Mouse (Mus musculus): ENCODE measurements around the gene Saxo1.

The Saxo1 gene

DNA sequence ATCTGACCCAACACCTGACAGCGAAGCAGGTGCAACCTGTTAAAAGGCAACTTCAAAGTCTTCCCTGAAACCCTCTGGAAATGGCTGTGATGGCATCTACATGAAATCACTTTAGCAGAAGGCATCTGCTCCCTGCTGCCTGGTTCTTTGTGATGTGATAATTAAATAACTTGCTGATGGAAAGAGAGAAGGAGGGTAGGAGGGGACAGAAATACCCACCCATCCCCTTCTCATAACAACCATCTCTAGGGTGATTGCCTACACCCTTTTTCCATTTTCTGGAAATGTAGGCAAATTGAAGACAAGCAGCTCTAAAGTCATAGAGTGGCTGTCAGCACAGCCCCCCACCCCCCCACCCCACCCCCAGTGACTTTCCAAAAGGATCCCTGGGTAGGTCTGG, 33.6 kb downstream of the Saxo1 start:
- DNase-seq = no peak

DNA sequence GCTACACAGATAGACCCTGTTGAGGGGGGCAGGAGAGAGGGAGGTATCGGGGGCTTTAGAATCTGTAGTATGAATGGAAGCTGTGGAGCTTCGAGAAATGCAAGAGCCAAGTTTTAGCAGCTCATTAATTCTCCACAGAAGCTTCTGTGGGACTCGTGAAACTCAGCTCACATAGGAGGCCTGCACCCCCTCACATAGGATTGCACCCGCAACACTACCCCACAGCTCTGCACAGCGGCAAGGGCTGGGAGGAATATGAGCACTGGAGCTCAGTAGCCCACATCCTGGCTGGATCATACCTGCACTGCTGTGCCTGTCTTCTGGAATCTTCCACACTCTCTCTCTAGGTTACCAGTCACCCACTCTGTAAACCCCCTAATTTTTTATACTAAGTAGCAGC, 34.4 kb downstream of the Saxo1 start:
- DNase-seq = no peak

DNA sequence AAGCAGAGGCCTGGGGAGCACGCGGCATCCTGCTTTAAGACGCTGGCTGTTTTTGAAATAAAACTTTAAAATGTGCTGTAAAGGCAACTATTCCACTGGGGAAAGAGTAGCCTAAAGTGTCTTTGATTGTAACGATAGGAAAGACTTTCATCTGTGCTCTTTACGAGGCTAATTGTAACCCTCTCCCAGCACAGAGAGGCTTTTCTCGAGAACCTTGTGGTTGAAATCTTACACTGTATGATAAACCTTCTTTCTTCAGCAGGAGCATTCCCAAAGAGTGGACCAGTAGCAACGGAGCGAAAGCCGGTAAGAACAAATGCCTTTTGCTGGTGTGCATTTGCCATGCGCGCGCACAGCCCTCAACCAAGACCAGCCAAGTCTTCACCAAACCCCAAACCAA, 37.4 kb downstream of the Saxo1 start:
- DNase-seq = no peak

DNA sequence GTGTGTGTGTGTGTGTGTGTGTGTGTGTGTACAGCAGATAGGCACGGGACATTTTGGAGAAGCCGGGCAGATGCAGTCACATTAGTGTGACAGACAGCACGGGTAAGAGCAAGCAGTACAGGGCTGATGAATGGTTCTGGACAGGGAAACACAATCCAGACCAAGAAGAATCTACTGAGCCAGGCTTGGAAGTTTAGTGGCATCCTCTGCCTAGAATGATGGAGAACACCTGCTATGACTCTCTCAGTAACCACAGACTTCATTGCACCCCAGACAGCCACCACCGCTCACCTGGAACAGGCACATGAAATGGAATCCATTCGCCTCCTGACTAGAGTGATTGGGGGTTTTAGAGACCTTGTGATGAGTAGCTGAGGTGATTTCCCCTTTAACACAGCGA, 38.2 kb downstream of the Saxo1 start:
- DNase-seq = no peak

DNA sequence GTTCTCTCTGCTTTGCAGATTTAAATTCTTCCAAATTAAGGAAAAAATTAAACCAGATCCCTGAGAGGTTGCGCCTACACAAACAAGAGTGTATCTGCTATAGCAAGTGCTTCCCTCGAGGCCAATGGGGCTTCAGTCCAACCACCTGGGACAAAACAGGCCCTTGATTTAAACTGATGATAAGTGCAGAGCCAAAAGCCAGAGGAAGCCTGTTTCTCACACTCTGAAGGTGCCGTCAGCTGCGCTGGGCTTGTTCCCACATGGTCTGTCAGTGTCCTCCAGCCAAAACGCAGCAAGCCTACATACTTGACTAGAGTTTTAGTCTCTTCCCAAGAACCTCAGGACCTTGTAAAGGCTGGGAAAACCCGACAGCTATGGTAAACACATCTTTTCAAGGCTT, 53.5 kb downstream of the Saxo1 start:
- DNase-seq = no peak

DNA sequence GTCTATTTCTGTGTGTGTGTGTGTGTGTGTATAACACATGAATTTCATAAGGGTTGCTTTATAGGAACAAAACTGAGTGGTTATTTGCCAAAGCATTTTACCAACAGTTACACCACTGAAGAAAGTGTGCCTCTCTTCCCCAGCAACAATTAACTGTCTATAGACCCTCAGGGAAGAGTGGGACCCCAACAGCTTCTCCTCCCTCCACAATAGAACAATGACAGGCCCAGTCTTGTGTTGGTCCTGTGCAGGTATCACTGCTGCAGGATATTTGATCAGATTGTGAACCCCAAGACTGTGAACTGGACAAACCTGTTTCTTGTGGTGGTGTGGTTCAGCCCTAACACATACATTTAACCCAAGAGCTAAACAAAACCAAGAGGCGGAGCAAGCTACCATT, 58.6 kb downstream of the Saxo1 start:
- DNase-seq = no peak

DNA sequence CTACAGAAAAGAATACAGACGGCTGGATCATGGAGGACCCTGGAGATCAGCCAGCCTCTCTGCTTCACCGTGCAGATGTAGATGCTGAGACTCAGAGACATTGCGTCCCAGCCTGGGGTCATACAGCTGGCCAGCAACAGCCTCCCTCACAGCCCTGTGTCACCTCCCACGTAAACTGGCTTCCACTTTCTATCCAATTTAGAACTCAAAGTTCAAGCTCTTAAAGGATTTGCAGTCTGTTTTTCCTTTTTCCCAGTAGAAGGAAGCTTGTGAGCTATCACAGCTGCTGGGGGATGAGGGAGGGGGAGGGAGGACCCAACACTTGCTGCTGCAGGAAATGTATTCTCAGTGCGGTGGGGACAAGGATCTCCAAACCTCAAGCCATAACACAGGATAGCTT, 59.4 kb downstream of the Saxo1 start:
- peak; percentile 84 for DNase-seq

DNA sequence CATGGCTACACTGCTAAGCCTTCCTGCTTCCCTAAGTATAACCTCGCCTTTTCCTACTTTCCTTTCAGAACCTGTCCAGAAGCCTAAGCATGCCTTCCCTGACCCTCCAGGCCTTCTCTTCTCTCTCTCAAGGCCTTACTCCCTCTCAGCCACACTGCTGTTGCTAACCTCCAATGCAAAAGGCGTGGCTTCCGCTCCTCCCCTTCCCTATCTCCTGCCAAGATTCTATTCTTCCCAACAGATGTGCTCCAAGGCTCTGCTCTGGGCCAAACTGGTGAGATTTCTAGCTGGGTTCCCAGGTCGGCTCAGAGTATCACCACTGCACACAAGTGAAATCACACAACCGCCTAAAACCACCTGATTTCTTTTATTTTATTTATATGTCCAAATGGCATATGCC, 69.0 kb downstream of the Saxo1 start:
- DNase-seq = peak; percentile 21

DNA sequence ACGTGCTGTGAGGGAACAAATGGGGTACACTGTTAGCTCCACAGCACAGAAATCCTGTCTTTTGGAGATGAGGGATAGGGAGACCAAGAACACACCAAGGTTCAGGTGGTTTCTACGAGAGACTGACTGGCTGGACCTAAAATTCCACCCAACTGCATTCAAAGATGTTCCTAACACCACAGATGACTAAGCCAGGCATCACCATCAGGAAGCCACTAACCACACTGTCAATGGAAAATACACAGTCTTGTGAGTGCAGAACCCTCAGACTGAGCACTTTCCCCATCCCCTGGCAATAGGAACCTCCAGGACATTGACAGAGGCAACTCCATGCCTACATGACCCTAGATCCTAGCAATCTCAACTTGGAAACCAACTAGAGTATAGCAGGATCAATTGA, 71.2 kb downstream of the Saxo1 start:
- DNase-seq = no peak

DNA sequence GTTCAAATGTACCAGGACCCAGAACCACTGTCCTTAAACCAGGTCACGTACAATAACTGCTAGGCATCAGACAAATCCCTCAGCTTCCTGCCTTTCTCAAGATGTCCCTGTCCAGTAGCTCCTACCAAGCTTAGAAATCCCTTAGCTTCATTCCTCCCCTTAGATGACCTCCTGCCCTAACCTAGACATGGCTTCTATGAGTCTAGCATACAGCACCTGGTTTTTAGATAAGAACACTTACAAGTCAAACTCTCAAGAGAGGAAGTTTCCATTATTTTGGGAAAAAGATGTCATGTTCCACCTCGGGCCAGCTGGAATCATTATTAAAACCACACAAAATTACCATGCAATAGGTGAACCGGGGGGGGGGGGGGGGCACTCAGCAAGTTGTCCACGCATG, 71.6 kb downstream of the Saxo1 start:
- no peak for DNase-seq

DNA sequence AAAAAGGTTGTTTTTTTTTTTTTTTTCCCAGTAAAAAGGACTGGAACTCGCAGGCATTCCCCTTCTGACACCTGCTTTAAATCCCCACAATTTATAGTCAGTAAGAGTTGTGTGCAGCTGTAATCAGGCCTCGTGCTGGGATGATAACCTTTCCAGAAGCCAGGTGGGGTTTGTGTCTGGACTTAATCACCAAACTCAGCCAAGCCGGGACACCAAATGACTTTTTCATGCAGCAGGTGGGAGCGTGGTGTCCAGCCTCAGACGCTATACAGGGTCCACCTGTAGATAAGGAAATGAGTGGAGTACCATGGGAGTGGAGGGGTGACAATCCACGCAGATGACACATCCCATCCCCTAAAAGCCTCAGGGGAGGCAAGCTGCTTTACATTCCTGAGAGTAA, 73.1 kb downstream of the Saxo1 start:
- no peak for DNase-seq

DNA sequence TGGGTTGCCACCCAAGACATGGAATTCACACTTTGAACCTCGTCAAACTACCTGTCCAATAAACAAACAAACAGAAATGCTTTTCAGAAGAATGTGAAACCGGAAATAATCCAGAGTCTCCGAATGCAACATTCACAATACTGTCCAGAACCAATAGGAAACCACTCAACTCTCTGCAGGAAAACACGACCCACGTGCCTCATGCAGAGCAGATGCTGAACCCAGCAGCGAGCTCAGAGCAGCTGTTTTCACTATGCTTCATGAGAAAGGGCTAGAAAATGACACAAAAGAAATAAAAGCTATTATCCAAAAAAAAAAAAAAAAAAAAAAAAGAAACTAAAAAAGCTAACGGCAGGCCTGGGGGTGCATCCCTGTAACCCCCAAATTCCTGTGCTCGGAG, 74.4 kb downstream of the Saxo1 start:
- peak; percentile 32 for DNase-seq

DNA sequence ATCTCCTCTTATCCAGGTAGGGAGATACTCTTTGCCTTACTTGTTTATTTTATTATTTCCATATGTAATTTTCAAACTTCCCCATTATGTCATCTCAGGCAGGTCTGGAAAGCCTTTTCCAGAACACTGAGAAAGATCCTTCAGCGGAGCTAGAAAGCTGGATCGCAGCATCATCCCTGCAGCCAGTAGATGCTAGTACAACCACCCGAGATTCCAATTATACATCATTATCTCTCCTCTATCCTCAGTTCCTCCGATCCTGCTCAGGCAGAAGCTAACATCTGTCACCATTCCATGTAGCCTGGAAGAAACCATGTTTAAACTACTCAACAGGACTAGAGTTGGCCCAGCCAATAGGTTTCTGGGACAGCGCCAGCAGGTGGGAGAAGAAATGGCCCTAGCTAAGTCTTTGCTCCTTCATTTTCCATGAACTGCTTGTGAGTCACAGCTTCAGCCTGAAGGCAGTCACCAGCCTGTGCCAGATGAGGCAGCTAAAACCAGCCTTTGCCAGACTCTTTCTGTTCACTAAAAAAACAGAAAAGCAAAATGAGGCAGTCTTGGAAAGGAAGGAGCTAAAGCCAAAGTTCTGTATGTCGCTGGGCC, 75.0 kb downstream of the Saxo1 start:
- no peak for DNase-seq

DNA sequence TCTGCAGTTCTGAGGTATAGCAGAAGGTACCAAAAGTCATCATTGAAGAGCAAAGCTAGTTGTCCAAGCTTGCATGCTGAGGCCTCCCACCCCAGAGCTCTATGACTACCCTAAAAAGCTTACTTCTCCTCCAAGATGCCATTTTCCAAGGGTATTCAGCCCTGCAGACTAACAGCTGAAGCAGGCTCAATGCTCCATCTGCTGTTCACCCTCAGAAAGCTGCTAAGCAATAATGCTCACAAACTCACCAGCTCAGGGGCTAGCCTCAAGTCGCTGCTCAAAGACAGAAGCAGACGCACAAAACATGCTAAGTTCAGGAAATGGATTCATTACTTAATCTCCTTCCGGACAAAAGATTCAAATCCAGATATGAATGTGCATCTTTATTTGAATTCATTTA, 77.2 kb downstream of the Saxo1 start:
- peak; percentile 22 for DNase-seq

DNA sequence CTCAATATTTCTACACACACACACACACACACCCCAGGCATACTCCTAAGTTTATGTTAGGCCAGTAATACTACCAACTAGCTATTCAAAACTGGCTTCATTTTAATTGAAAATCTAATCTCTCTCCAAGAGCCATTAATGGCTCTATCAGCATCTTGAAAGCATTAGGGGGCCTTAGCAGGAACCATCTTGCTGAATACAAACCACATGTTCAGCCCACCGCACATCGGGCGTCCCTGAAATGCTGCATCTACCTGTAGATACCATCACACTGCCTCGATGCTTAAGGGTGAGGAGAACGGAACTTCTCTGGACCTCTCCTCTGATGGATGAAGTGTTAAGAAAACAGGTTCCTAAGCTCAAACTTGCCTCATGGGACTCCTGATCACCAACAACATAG, 93.3 kb downstream of the Saxo1 start:
- DNase-seq = no peak

DNA sequence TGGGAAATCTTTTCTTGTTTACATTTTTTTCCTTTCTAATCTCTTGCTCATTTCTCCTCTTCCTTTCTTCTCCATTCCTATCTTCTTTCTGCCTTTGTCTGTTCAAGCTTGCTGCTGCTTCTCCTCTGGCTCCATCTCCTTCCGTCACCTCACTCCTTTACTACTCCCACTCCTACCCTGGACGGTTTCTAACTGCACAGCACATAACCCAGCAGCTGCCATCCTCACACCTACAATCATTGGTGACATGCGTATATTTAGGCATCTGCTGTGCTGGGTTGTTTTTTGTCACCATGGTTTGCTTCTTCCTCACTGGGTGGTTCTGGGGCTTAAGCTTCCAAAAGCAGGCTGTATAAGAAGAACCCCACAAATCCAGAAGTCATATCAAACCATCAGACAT, 107.7 kb downstream of the Saxo1 start:
- DNase-seq = no peak

DNA sequence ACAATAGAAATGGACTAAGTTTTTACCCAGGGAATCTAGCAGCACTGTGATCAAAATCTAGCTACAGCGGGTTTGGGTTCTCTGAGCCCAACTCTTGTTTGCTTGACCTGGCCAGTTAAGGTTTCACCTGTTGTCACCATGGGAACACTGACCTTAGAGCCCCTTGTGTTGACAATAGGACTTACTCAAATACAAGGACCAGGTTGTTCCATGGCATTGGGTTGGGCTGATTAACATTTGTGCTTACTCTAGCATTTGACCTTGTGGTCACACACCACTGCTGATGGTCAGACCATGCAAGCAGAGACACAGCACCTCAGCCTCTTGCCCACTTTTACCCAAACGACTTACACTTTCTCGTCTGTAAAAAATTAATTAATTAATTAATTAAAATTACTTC, 121.8 kb downstream of the Saxo1 start:
- no peak for DNase-seq

DNA sequence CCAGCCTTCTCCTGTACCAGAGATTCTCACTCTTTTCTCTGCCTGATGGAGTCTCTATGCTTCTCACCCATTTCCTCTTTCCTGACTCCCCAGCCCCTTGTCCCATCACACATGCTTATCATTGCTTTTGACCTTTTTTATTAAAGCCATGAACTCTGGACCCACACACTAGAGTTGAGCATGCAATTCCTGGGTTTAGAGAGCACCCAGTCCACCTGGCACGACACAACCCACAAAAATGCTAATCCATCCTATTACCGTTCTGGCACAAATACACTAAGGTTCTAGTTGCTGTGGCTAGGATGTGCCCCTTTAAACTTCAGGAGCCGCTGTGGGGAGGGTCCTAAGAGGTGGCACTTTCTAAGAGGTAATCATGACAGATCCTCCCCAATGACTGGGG, 122.5 kb downstream of the Saxo1 start:
- no peak for DNase-seq

DNA sequence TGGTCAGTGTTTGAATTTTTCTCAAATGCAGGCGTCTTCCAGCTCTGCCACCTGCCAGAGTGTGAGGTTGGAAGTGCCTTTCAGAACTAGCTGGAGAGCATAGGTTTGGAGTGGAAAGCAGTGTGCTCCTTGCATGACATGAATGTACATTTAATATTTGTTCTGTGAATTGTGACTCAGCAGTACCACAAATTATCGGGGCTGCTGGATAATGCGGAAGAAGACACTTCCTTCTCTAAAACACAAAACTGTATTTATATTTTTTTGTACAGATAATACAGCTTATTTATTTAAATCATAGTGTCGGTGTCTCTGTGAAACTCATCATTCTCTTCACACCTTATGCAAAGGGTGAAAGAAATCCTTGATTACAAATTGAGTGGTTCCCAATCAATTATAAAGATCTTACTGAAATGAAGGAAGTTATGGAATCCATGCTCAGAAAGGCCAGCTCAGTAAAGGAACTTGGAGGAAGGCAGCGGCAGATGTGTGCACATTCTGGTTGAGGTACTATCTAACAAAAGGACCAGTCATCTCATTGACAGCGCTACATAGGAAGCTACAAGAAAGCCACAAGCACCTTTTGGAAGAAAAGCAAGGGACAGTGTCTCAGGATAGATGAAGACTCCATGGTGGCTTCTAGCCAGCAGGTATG, 129.9 kb downstream of the Saxo1 start:
- no peak for DNase-seq

DNA sequence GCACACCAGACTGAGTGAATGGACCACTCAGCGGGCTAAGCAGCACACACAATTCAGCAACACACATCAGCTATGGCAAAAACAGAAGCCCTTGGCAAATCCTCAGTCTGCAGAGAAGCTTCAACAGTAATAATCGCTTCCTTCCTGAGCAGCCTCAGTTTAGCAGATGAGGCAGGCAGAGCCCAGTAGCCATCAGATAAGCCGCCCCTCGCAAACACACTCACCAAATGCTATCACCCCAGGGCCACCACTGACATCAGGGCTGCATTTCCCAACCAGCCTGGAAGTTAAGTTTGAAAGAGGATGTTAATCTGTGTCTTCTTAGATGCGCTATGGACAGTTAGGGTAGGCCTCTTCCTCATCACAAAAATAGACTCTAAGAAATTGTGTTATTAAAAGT, 130.8 kb downstream of the Saxo1 start:
- DNase-seq = no peak

DNA sequence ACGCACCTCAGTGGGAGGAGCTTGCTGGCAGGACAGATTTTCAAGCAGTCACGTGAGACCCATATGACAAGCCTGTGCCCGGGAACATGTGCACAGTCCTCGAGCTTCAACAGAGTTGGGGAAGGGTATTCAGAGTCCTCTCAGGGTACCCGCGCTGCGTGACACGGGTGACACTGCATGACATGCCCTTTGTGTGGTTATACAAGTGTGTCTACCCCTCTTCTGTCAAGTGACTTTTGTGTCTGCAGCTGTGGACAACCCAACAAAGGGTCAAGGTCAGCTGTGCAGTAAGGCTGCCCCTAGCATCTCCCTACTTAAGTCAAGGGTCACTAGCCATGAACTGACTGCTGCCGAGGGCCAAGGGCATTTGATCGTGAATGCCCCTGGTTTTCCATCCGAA, 131.6 kb downstream of the Saxo1 start:
- DNase-seq = no peak

DNA sequence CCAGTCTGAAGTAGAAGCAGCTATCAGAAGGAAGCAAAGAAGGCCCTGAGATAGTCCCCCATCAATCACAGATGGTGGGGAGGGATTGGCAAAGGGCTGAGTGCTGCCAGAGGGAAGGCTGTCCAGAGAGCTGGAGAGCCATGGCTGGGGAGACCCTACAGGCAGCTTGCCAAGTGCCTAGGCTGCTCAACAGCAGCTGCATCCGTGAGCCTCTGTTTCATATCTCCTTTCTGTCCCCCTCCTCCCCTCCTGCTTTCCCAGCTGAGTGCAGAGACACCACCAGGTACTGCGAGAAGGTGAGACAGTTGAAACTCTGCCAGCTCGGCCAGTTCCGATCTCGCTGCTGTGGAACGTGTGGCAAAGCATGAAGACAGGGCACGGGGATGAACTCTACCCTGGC, 132.5 kb downstream of the Saxo1 start:
- no peak for DNase-seq

DNA sequence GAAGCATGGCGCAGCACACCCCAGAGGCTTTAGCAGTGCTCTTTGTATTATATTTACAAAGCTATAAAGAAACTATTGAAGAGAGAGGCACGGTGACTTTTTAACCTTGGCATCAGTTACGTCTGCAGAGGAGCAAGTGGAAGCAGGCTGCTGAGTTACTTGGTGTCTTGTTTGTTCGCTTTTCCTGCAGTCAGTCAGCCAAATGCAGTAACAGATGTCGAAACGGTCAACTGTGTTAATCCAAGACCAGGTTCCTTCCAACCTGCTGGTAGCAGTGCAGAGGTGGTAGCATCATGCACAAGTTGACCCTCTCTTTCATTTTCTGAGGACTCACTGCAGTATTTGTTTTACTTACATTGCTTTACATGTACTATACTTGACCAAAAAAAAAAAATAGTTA, 135.5 kb downstream of the Saxo1 start:
- no peak for DNase-seq

DNA sequence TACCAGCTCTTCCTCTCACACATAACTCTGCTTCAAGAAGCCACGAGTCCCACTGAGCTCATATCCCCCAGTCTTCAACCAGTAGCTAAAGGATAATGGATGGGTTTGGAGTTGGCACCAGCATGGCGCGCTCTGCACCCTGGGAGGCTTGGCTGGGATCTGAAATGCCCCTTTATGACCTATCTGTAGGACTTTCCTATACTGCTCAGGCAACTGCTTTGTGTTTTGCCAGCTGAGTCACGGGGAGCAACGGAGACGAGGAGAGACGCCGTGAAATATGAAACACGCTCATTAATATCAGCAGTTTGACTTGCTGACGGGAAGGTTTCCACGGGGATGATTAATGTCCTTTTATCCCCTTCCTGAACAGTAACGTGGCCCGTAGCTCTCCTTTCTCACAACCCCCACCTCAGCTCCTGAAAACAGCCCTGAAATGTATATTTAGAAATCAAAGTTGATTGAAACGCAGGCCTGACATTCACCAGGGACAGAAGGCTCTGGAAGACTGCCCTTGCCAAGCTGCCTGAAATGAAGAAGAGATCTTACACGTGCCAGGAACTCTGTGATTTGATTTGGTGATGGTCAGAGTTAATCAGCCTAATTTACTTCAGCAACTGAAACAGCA, 141.6 kb downstream of the Saxo1 start:
- no peak for DNase-seq

DNA sequence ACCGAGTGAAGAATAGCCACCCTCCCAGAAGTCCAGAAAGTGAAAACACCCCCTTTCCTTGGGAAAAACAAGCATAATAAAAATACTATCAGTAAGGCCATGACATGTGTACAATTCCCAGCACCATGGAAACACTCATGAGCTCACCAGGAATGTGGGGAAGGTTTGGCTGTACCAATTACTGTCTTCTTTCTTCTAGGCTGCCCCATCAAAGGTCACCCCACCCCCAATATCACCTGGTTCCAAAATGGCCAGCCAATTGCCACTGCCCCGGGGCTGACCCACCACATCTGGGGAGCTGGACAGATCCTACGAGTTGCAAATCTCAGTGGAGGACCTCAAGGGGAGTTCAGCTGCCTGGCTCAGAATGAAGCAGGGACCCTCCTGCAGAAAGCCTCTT, 144.7 kb downstream of the Saxo1 start:
- no peak for DNase-seq
